Mouse (Mus musculus): Measurements from ENCODE around the gene Setd6. TPM values are rescaled to one million over a fixed set of nuclear protein-coding genes. Genes with fewer than 3 reads are reported as not detected.

Gene Setd6
- total RNA-seq, 2 experiments from 2014 or later: 16.5 to 19.7 TPM

Small RNA genes lying within 50 kb of the gene (microRNA-seq; reads per million reads assigned to microRNA genes)
- gene Mir7073: 4.6 reads per million, percentile 14 among the genes with 10 or more reads in this experiment

Other genes with a start within 250 kb of the Setd6 start
- 10 to 100 TPM; 77.7 to 90.3 TPM for gene Csnk2a2, start 225.8 kb upstream of the Setd6 start, total RNA-seq (2021)
- 1 to 10 TPM; 1.3 to 3.0 TPM for gene Ccdc113, start 181.8 kb upstream of the Setd6 start, total RNA-seq (2021)
- under 1 TPM in 1 of 2 experiments, not detected in 1; 0.27 TPM for gene Prss54, start 139.5 kb upstream of the Setd6 start, total RNA-seq (2021)
- 1 to 10 TPM; 2.5 to 2.7 TPM for gene Gins3, start 82.4 kb upstream of the Setd6 start, total RNA-seq (2021)
- 1,000 to 10,000 TPM; 1,722 to 1,837 TPM for gene Ndrg4, start 38.9 kb upstream of the Setd6 start, total RNA-seq (2021)
- 100 to 1,000 TPM; 115 to 131 TPM for gene Cnot1, start 91.6 kb downstream of the Setd6 start, total RNA-seq (2021)
- 10 to 100 TPM; 86.8 to 94.0 TPM for gene Sap18b, start 109.5 kb downstream of the Setd6 start, total RNA-seq (2021)
- 10 to 100 TPM; 24.4 to 30.5 TPM for gene Slc38a7, start 137.7 kb downstream of the Setd6 start, total RNA-seq (2021)
- gene Got2, start 172.7 kb downstream of the Setd6 start, total RNA-seq (2021): 100 to 1,000 TPM; 211 to 254 TPM